Mouse (Mus musculus): ENCODE measurements at regions not wholly inside any gene's neighbourhood (a gene's known extent, or its start where the extent isn't known, plus 50 kb on each side); places are given as distances from the start of the nearest gene placed in this dataset.

DNA sequence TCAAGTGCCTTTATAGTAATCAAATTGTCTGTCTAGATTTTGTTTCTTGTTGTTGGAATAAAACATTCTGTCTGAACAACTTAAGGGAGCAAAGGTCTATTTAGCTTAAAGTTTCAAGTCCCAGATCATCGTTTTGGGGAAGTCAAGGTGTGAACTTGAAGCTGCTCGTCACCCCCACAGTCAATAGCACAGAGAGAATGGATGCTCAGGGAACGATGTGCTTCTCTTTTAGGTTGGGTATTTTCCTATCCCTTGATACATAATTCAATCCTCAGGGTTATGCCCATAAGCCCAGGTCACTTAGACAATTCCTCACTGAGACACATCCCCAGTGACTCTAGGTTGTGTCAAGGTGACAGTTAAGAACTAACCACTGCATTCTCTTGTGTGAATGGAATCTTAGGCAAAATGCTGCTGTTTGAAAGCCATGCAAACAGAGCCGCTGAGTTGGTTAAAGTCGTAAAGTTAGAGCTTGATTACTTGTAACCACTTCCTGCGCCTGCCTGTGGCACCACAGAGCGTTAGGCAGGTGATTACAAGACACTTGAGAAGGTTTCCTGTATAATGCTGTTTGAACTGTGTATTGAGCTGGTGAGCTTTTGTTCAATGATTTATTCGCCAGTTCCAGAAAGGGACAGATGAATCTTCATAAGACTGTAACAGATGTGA lies 170.2 kb downstream of the Btg1 start:
- DNase-seq (ENCODE audit: low spot score): no peak

DNA sequence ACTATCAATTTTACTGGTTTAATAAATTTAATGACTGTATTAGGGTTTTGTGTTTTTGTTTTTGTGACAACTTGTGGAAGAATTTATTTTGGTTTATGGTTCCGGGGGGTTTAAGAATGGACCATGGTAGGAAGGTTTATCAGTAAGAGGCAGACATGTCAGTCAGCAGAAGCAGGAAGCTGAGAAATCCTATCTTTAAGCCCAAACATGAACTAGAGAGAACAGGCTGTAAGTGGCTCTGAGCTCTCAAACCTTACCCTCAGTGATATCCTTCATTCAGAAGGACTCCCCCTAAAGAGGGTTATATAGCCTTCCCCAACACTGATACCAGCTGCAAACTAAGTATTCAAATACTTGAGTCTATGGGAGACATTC lies 170.8 kb downstream of the Btg1 start:
- DNase-seq (ENCODE audit: low spot score): no peak

DNA sequence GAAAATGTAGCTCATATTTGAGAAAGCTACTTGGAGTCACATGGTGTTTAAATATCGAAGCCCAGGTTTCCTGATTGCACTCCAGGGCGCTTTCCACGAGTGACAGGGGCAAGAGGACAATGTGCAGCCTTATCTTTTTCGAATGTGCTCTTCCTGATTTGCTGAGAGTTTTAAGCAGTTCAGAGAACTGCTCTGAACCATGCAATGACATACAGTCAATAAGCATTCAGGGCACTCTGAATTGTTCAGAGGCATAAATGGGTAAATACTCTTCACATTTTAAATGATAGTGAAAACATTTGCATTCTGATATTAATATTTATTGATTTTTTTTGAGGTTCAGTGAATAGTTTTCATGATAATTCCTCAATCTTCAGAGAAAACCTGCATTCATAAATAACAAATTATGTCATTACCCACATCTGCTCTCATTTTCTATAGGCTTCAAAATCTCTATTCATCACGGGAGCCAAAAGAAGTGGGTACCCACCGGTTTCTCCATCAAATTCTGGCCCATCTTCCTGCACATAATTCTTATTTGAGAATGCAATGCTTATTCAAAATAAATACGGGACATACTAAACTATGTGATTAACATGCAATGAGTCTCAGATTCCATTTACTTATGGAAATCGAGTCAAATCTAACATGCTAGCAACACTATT lies 171.7 kb downstream of the Btg1 start:
- DNase-seq (ENCODE audit: low spot score): no peak

DNA sequence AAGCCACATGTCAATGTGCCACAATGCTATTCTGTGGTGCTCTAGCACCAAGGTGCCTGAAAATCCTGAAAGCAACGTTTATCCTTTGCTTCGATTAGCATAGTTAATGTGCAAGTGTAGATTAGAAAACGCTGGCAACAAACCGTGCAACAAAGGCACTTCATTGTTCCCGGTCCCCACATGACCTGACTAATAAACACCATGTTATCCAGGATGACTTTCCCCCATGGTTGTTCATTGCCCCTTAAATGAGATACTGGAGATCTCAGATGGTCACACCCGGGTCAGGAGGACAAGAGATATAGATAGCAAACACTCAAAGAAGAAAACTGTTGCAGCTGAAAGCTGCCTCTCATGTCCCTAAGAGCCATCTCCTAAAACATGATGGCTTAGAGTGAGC lies 180.3 kb downstream of the Btg1 start:
- DNase-seq (ENCODE audit: low spot score): no peak

DNA sequence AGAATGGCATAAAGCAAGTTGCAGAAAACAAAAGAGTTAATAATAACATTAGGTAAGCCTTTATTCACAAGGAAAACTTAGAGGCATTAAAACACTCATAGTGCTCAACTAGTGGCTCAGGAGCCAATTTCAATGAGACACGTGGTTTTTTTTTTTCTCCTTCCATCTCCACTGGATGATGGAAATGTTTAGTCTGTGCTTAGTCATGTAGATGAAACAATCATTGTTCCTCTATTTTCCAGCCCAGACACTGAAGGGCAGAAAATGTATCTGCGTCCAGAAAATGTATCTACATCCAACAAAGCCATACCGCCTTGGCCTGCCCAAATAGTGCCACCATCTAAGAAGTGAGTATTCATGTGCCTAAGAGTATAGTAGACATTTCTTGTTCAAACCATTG lies 184.0 kb downstream of the Btg1 start:
- no peak for DNase-seq (ENCODE audit: low spot score)

DNA sequence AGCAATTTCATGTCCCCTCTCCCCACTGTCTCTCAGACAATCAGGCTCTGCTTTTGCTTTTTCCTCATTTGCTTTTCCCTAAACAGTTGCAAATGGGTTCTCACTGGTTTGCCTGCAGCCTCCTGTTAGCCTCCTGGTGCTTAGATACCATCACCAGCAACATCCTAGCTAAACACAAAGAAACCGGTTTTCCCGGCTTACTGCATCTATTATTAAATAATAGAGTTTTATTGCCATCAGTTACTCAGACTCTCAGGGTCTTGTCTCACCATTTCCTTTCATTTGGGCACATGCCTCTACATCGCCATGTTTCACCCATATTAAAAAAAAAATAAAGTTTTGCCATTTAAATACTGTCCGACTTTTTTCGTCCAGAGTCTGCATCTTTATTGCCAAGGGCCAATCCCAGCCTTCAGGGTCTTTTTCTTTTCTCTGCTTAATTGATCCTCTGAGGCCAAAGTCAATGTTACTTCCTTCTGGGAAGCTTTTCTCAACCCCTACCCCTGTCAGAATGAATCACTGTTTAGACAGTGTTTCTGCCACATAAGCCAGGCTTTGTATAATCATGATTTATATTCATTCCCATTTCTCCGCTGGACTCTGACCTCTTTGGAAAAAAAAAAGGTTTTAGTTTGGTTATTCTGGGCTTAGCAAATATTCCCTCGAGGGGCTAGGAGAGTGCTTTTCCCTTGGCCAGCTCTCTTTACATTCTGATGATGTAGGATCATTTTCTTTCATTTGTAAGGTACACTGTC lies 187.4 kb downstream of the Btg1 start:
- peak; percentile 66 for DNase-seq (ENCODE audit: low spot score)

DNA sequence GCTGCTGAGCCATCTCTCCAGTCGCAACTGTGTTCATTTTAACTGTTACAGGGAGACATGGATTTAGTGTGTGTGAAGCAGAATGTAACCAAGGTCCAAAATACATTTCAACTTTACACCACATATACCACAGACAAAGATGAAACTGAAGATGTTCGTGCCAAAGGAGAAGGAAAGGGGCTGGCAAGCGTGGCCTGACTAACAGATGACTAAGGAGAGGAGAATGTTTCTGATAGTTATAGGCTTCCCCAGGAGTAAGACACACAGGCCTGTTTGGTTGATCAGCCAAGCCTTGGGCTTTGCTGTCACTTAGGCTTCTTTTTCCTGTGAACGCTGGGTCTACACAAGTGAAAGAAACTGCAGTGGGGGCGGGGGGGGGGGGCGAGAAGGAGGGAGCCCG lies 189.8 kb downstream of the Btg1 start:
- no peak for DNase-seq (ENCODE audit: low spot score)

DNA sequence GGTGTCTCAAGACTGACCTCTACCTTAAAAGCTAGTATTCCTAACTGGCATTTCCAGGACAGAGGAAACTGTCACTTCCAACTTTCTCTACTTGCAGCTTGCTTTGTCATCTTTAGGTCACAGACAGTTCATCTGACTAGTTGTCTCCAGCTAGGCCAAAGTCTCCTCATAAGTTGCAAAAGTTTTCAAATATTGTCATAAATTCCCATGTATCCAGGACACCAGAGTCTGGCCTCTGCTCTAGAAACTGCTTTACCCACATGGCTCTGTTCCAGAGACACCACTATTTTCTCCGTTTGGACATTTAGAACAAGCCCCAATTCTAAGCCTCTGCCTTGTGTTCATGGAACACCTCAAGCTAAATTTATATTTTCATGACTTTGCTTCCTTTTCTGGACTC lies 205.0 kb downstream of the Btg1 start:
- no peak for DNase-seq (ENCODE audit: low spot score)

DNA sequence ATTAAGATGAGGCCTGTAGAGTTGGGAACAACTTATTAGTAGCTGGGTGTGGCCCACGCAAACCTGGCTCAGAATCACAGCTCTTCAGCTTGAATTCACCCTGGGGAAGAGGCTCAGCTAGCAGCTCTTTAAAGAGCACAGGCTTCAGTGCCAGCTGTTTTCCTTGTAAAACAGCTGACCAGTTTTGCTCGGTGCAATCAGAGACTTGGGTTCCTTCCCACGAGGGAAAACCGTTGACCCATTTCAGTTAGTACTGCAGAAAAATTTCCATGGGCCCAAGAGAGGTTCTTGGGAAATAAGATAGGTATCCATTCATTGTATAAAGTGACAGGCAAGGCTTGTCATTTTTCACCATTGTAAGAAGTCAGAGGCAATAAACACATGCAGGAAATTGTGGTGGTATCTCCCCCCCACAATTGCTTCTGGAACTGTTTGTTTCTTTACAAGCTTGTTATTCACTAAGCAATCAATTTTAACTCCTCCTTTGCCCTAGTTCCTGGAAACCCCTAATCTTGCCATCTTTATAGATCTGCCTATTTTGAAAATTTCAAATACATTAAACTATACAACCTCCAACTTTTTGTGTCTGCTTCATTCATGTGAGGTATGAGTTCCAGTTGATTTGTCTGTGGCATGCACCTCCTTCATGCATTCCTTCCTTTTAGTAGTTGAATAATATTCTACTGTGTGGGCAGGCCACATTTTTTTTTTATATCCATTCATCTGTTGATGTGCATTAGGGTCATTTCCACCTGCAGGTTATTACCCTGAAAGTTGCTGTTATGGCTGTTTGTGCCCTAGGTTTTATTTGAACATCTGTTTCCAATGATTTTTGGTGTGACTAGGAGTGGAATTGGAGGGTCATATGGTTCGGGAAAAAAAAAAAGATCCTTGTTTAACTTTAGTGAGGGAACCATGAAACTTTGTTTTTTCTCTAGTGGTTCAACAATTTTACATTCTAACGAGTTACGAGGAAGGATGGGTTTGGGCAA lies 205.8 kb downstream of the Btg1 start:
- DNase-seq (ENCODE audit: low spot score): no peak

DNA sequence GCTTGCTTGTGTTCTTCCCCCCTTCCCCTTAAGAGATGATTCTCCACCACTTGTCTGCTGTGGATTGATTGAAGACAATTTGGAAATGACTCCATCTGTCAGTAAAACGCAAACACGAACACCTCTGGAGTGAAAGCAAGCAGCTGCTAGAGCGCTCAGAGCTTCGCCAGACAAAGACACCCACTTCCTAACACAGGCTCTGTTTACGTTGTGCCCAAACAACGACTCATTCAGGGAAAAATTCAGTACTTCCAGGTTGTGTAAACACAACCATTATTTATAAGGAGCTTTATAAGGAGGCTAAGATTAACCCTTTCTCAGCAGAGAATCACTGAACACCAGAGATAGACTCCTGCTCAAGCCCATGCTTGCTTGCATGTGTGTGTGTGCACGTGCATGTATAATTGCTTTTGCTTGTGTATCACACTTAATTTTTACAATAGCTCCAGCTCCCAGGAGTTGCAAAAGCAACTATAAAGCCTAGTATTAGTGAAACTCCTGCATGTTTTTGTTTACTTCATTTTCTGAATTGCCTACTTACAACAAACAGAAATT lies 209.5 kb downstream of the Btg1 start:
- DNase-seq (ENCODE audit: low spot score): peak; percentile 59

DNA sequence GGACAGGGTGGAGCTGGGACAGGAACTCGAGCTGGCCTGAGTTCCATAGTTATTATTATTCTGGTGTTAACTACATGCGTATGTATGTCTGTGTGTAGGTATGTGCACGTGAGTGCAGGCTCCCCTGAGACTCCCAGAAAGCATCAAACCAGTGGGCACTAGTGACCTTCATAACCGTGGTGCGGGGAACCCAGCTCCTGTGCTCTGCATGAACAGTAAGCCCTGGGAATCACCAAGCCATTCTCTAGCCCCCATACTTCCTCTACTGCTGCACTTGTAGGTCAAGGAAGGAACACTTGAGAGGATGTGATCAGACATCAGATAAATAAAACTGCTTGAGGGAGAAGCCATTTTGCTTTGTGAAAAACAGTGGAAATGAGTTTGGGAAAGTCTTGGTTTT lies 211.2 kb downstream of the Btg1 start:
- no peak for DNase-seq (ENCODE audit: low spot score)

DNA sequence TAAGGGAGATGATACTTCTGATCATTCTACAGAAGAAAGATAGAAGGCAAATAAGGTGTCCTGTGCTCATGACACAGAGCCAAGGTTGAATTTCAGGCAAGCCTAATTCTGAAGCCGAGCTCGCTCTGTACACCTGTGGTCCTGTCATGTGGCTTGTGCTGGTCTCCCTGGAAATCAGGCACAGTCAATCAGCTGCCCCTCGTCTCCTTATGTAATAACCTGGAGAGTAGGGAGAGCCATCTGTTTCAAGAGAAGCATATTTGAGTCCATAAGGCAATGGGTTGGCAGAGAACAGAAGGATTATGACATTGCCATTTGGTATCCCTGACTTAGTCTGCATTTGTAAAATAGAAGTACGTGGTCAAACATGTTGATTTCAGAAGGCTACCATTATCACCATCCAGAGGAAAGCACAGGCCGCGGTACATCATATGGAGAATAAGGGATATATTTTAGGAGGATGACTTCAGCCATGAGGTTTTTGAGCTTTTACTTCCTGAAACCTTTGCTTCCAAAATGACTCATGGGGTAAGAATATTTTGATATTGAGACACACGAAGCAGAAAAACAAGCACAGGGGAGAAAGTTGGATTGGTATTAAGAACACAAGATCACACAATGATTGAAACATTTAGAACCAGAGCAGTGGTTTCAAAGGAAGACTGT lies 211.9 kb downstream of the Btg1 start:
- no peak for DNase-seq (ENCODE audit: low spot score)

DNA sequence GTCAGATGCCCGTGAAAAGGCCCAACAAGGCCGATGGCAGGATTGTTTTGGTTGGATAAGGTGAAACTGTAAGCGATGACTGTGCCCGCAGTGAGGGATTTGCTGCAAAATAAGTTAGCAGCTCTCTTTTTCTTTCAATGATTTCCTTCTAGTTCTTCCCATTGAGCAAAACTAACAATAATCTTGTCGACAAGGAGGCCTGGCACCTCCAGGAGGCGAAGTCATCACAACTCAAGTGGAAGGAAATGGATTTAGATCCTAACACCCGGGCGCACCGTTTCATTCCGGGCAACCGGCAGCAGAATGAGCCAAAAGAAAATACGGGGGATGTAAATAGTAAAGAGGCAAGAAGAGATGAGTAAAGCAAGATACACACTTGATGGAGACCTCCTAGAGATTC lies 214.3 kb downstream of the Btg1 start:
- no peak for DNase-seq (ENCODE audit: low spot score)

DNA sequence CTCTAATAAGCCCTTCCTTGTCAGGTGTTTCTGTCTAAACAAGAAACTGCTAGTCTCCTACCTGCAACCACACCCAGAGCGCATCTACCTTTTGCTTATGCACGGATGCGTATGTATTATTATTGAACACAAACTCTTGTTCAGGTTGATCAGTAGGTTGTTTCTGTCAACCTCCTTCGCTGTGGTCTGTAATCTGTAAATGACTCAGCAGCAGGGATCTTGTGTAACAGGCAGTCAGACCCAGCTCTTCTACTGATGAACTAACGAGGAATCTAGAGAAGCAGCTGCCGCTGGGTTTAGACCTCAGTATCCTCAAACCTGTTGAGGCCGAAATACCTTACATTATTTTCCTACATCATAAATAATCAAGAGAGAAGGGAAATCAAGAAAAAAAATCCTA lies 220.4 kb downstream of the Btg1 start:
- DNase-seq (ENCODE audit: low spot score): no peak

DNA sequence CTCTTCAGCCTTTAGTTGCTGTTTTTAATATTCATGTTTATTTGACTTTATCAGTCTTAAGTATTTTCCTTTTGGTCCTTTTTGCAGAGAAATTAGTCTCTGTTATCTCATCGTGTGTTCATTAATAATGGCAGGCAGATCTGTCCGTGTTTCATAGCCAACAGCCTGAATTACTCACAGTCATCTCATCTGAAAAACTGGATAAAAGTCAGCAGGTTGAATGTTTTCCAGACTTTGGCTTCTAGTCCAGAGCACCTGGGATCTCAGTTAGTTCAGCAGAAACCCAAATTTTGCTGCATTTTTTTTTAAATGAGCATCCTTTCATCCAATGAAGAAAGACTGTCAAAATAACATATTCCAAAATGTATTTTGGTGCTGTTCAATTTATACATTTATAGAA lies 224.3 kb downstream of the Btg1 start:
- DNase-seq (ENCODE audit: low spot score): no peak

DNA sequence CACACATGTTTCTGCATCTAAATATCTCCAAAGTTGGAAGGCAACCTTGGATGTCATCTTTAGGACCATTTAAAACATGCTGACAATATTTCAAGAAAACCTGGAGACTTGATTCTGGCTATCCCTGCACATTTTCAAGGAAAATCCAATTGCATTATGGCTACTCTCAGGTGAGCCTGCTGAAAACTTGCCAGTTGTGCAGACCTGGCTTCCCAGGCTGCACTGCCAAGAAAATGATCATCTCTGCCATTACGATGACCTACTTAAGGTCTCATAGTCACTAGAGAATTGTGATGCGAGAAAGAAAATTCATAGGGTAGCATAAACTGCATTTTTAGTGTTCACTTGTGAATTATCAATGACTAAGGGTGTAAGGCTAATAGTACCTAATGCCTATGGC lies 225.2 kb downstream of the Btg1 start:
- no peak for DNase-seq (ENCODE audit: low spot score)

DNA sequence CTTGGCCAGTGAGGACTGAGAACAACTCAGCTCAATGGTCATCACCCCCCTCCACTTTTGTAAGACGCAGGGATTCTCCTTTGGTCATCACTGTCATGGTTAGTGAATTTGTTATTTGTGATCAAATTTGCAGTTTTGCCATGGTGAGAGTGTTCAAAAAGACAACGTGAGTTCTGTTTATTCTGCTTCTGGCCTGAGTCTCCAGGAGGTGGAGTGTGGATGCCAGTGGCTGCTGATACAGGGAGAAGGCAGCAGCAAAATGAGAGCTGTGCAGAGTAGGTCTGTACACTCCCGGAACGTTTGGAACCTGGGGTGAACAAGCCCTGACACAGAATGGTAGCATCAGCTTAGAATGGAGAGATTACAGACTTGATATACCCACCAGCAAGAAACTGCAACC lies 229.1 kb downstream of the Btg1 start:
- no peak for DNase-seq (ENCODE audit: low spot score)

DNA sequence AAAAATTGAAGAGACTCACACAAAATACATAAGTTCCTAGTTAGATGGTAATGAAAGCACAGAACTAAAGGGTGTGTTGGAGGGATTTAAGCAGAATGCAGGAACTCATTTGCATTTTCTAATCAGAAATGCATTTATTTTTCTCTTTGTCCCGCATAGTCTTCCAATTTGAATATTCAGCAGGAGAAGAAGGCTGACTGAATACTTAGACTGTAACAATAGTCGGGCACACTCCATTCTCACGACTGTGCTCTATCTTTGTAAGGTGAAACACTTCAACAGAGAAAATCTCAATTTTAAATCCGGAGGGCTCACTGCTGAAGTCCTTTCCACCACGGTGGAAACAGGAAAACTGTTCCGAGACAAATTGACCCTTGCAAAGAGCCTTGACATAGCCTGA lies 230.2 kb downstream of the Btg1 start:
- DNase-seq (ENCODE audit: low spot score): no peak

DNA sequence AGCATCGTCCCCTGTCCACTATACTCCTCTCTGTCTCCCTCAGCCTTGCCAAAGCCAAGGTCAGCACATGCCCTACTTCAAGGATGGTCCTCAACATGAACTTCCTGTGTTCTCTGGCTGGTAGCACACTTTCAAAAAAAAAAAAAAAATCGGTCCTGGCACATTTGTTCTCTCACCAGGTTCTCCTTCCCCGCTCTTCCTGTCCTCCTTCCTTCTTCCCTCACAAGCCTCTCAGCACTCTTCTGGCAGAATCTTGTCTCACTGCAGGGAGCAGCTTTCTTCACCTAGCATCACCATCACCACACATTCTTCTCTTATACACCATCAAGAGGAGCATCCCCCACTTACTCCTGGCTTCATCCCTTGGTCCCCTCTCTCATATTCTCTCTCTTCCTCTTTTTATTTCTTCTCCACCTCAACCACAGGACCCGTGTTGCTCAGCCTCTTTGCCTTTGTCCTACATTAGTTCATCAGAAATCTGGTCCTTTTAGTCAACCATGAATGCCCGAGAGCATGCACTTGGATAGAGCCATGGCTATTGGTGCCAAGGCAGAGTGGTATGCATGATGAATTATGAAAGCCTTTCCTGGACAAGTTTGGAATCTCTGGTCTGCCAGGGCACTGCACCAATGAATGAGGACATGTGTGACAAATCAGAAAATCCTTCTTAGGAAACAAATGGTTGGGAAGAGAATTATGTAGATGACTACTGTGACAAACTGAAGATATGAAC lies 230.8 kb downstream of the Btg1 start:
- DNase-seq (ENCODE audit: low spot score): no peak

DNA sequence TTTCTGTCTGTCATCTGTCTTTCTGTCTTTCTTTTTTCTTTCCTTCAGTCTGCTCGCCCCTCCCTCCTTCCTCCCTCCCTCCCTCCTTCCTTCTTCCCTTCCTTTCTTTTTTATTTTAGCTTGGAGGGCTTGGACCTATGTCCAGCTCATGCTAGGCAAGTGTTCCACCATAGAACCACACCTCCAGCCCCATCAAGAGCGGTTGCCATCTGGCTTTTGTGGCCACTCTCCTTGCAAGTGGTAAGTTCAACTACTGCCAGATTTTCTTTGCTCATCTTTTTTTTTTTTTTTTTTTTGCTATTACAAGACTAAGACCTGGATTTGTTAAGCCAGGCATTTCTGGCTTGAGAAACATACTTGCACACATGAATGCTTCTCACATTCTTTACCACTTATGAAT lies 231.7 kb downstream of the Btg1 start:
- DNase-seq (ENCODE audit: low spot score): no peak

DNA sequence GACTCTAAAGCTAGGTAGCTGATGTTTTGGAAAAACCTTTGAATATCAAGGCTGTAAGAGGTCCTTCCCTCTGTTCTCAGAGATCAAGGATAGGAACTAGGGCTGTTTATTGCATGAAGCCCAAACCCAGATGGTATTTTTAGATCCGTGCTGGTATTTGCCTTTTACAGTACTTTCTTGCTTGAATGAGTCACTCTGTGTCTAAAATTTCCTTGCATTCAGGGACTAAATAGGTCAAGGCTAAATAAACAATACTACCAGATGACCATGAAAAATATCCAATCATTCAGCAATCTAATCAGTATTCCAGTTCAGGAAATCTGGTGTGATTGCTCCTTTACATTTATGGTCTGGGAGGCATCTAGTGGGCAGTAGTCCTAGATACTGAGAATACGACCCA lies 243.6 kb downstream of the Btg1 start:
- DNase-seq (ENCODE audit: low spot score): no peak

Data from embryo, embryonic 10.5 days (tissue).